Mouse (Mus musculus) E14TG2a.4 (cell line): ENCODE results near the gene Wfdc2.
"Not testable (repeated sequence)": the region's sequence is repeated elsewhere in the genome, so short reads cannot be mapped to it uniquely, and the experiment has no call there.

ENCODE experiments used
- H3K27me3 ChIP-seq: 2 replicates; pipeline ENCODE4 v1.6.1; 2014; ENCODE audit warnings: low read length, control low read depth; ENCODE audit not compliant: insufficient read depth
- H3K36me3 ChIP-seq: 2 replicates; pipeline ENCODE4 v1.6.1; 2014; ENCODE audit warnings: low read length, control low read depth; ENCODE audit not compliant: insufficient read depth
- H3K4me1 ChIP-seq: replicated peaks from 2 replicates; pipeline ENCODE4 v1.6.1; 2014; ENCODE audit warnings: low read depth, low read length, control low read depth
- H3K4me3 ChIP-seq: replicated peaks from 2 replicates; pipeline ENCODE4 v1.5.1; 2014; ENCODE audit warnings: mild to moderate bottlenecking, low read length
- H3K9me3 ChIP-seq: 2 replicates; pipeline ENCODE4 v1.6.1; 2014; ENCODE audit warnings: low read length, control low read depth
- CTCF ChIP-seq: conservative IDR thresholded peaks from 2 replicates; pipeline ENCODE4 v1.5.1; 2014; ENCODE audit warnings: low read length
- NANOG ChIP-seq: IDR thresholded peaks from 2 replicates; pipeline ENCODE4 v1.6.1; 2014; ENCODE audit warnings: borderline replicate concordance, low read length, mixed read lengths
- POU5F1 ChIP-seq: IDR thresholded peaks from 2 replicates; pipeline ENCODE4 v1.6.1; 2014; ENCODE audit warnings: low read length, borderline replicate concordance

Wfdc2 gene

GRCm38 (mm10) chr2:164592014-164592413 lies 29.8 kb downstream of the Wfdc2 start:
- no peak overlapping the region for H3K4me3 ChIP-seq
- H3K27me3 ChIP-seq = no peaks in the 10 kb centered on the region
- TF ChIP-seq POU5F1 (no peak), NANOG (no peak), CTCF (peak; percentile 30; the same call in 1 of the 2 replicates)
- peaks cover 17% of the 10 kb centered on the region for H3K4me1 ChIP-seq
- H3K36me3 ChIP-seq = no peaks in the 10 kb centered on the region
- no peaks in the 10 kb centered on the region for H3K9me3 ChIP-seq

- H3K36me3 ChIP-seq = no peaks in the 10 kb centered on the region
- H3K4me3 ChIP-seq = no peak within 1 kb of the TSS
- no peaks in the 10 kb centered on the region for H3K9me3 ChIP-seq
- H3K4me1 ChIP-seq = peaks cover 17% of the 10 kb centered on the region
- H3K27me3 ChIP-seq = no peaks in the 10 kb centered on the region
- TF ChIP-seq NANOG (no peak), CTCF (no peak), POU5F1 (no peak)
These were observed 31.3 kb downstream of the Wfdc2 start, which contains the start of gene Eppin for GRCm38 (mm10) chr2:164593494-164593893. Eppin (minus strand) TSS chr2:164593594.

GRCm38 (mm10) chr2:164600179-164600578 lies 38.0 kb downstream of the Wfdc2 start:
- H3K4me3 ChIP-seq = no peak overlapping the region
- no peaks in the 10 kb centered on the region for H3K4me1 ChIP-seq
- TF ChIP-seq NANOG = no peak
- TF ChIP-seq CTCF = peak; percentile 59
- no peak for TF ChIP-seq POU5F1
- H3K36me3 ChIP-seq = no peaks in the 10 kb centered on the region
- no peaks in the 10 kb centered on the region for H3K9me3 ChIP-seq
- peaks cover 4% of the 10 kb centered on the region; the same call in 1 of the 2 replicates for H3K27me3 ChIP-seq

GRCm38 (mm10) chr2:164603482-164603881 lies 41.3 kb downstream of the Wfdc2 start:
- Histone ChIP-seq H3K36me3 (no peaks in the 10 kb centered on the region), H3K4me3 (no peak overlapping the region), H3K9me3 (no peaks in the 10 kb centered on the region), H3K27me3 (peaks cover 18% of the 10 kb centered on the region), H3K4me1 (peaks cover 3% of the 10 kb centered on the region)
- no peak for TF ChIP-seq POU5F1
- peak; percentile 90 for TF ChIP-seq CTCF

GRCm38 (mm10) chr2:164604411-164604810 lies 42.2 kb downstream of the Wfdc2 start:
- no peaks in the 10 kb centered on the region for H3K9me3 ChIP-seq
- TF ChIP-seq NANOG (no peak), CTCF (no peak), POU5F1 (no peak)
- H3K36me3 ChIP-seq = no peaks in the 10 kb centered on the region
- H3K4me1 ChIP-seq = peaks cover 7% of the 10 kb centered on the region
- H3K27me3 ChIP-seq = peaks cover 23% of the 10 kb centered on the region
- H3K4me3 ChIP-seq = no peak overlapping the region

- Histone ChIP-seq H3K9me3 (no peaks in the 10 kb centered on the region), H3K27me3 (peaks cover 18% of the 10 kb centered on the region), H3K36me3 (no peaks in the 10 kb centered on the region), H3K4me3 (peak overlapping the region; percentile 29; the same call in 1 of the 2 replicates), H3K4me1 (peaks cover 7% of the 10 kb centered on the region)
- TF ChIP-seq NANOG (no peak), POU5F1 (no peak), CTCF (no peak)
These were observed 46.6 kb downstream of the Wfdc2 start for GRCm38 (mm10) chr2:164608781-164609180.

- H3K9me3 ChIP-seq, H3K4me1 ChIP-seq, H3K4me3 ChIP-seq, H3K36me3 ChIP-seq, H3K27me3 ChIP-seq: not testable (repeated sequence)
These were observed 51.3 kb downstream of the Wfdc2 start, which contains the start of the genes Wfdc6b and Wfdc8 for GRCm38 (mm10) chr2:164613471-164613870. Wfdc6b (plus strand) TSS chr2:164613522. Wfdc8 (minus strand) TSS chr2:164613626.

- H3K4me3 ChIP-seq = no peak overlapping the region
- no peaks in the 10 kb centered on the region for H3K36me3 ChIP-seq
- TF ChIP-seq NANOG (no peak), CTCF (no peak), POU5F1 (no peak)
- no peaks in the 10 kb centered on the region for H3K4me1 ChIP-seq
- peaks cover under 1% of the 10 kb centered on the region; the same call in 1 of the 2 replicates for H3K9me3 ChIP-seq
- no peaks in the 10 kb centered on the region; the same call in 1 of the 2 replicates for H3K27me3 ChIP-seq
These were observed 53.2 kb downstream of the Wfdc2 start for GRCm38 (mm10) chr2:164615386-164615785.
